ENCODE assay signal across 8 mouse cellular contexts in the genomic region with DNA sequence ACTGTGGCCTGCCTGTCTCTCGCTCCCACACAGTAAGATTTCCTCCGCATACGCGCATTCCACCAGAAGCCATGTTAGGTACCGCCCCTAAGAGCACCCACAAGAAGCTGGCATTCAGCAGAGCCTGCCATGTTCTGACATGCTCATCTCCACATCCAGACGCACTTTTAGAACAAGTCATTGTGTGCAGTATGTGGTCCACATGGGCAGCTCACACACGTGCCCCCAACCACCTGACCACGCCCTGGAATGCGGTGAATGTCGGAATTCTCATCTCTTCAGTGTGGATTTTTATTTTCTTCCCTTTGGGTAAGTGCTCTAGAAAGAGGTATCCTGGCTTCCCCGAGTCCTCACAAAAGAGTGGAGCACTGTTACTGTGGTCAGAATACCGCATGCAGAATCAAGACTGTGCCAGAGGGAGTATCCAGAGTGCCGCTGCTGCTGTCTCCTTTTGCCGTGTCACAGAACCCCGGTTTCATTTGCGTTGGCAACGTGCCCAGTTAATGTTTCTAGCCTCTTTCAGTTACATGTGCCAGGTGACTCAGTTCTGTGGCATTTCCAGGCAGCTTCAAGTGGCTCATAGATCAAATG. TPM values are rescaled to one million over a fixed set of nuclear protein-coding genes. Genes with fewer than 3 reads are reported as not detected.
DNase-seq lines count a peak whose midpoint lies in the region; ATAC-seq lines count a peak whose summit lies in the region.

No protein-coding gene starts in this region.

- no peak overlapping the region for H3K4me2 ChIP-seq in forebrain, embryonic 12.5 days
- peak overlapping the region; percentile 54 for H3K4me2 ChIP-seq in heart, embryonic 13.5 days
- H3K4me2 ChIP-seq in lung, embryonic 16.5 days (ENCODE audit: low read depth, low read length): peak overlapping the region; percentile 47
- H3K4me2 ChIP-seq in stomach, embryonic 14.5 days (replicated peaks; ENCODE audit: low read depth, low read length): no peak overlapping the region; the same call in 1 of the 2 replicates

- H3K9ac ChIP-seq in forebrain, embryonic 12.5 days: no peak overlapping the region
- H3K9ac ChIP-seq in heart, embryonic 13.5 days: peak overlapping the region; percentile 58
- 0 out of 2 replicates have a peak overlapping the region, but pooled peaks have one; percentile 4 for H3K9ac ChIP-seq in lung, embryonic 16.5 days (ENCODE audit: low read length)
- H3K9ac ChIP-seq in stomach, embryonic 14.5 days (replicated peaks; ENCODE audit: low read depth, low read length): no peak overlapping the region

- DNase-seq in 3T3-L1 (ENCODE audit: low read depth, low spot score) (peak; percentile 100), R1 (ENCODE audit: low read depth, low spot score) (peak; percentile 74)
- DNase-seq in kidney, postnatal 4 days: peak; percentile 70 to 79
- no peak for DNase-seq in spleen, postnatal 4 days (ENCODE audit: low spot score in 2 of 2)

- ATAC-seq in forebrain, embryonic 12.5 days (ENCODE audit: low FRiP score): peak; percentile 27; the same call in 1 of the 2 replicates
- no peak for ATAC-seq in heart, embryonic 13.5 days (ENCODE audit: extremely low read depth, insufficient number of reproducible peaks, low FRiP score, low TSS enrichment)
- peak; percentile 84 for ATAC-seq in lung, embryonic 16.5 days (ENCODE audit: low read depth)
- peak; percentile 70 for ATAC-seq in stomach, embryonic 14.5 days (ENCODE audit: insufficient number of reproducible peaks, insufficient read depth, low FRiP score, low read depth)

- no peak overlapping the region for H3K4me3 ChIP-seq in forebrain, embryonic 12.5 days (replicated peaks)
- H3K4me3 ChIP-seq in heart, embryonic 13.5 days: peak overlapping the region; percentile 18; the same call in 1 of the 2 replicates
- peak overlapping the region; percentile 30 for H3K4me3 ChIP-seq in lung, embryonic 16.5 days (ENCODE audit: low read length)
- no peak overlapping the region for H3K4me3 ChIP-seq in stomach, embryonic 14.5 days (ENCODE audit: low read depth, low read length)

- no peaks in the 10 kb centered on the region for H3K4me1 ChIP-seq in forebrain, embryonic 12.5 days
- peaks cover 30% of the 10 kb centered on the region for H3K4me1 ChIP-seq in heart, embryonic 13.5 days
- peaks cover 5% of the 10 kb centered on the region; the same call in 1 of the 2 replicates for H3K4me1 ChIP-seq in lung, embryonic 16.5 days (replicated peaks; ENCODE audit: control insufficient read depth, insufficient read depth, low read length)
- peaks cover 9% of the 10 kb centered on the region; the same call in 1 of the 2 replicates for H3K4me1 ChIP-seq in stomach, embryonic 14.5 days (ENCODE audit: control insufficient read depth, insufficient read depth, low read length)

- no peaks in the 10 kb centered on the region for H3K9me3 ChIP-seq in forebrain, embryonic 12.5 days
- H3K9me3 ChIP-seq in heart, embryonic 13.5 days: no peaks in the 10 kb centered on the region
- H3K9me3 ChIP-seq in lung, embryonic 16.5 days (ENCODE audit: control insufficient read depth, low read length): no peaks in the 10 kb centered on the region
- H3K9me3 ChIP-seq in stomach, embryonic 14.5 days (ENCODE audit: control insufficient read depth, low read depth, low read length): no peaks in the 10 kb centered on the region

- H3K36me3 ChIP-seq in forebrain, embryonic 12.5 days (replicated peaks): peaks cover 9% of the 10 kb centered on the region; the same call in 1 of the 2 replicates
- peaks cover 8% of the 10 kb centered on the region; the same call in 1 of the 2 replicates for H3K36me3 ChIP-seq in heart, embryonic 13.5 days
- H3K36me3 ChIP-seq in lung, embryonic 16.5 days (ENCODE audit: control insufficient read depth, insufficient read depth, low read length): no peaks in the 10 kb centered on the region
- no peaks in the 10 kb centered on the region for H3K36me3 ChIP-seq in stomach, embryonic 14.5 days (ENCODE audit: control insufficient read depth, insufficient read depth, low read length)

- 77% methylated on average over 17 of the region's 17 CpGs for WGBS in forebrain, embryonic 12.5 days
- 48% methylated on average over 17 of the region's 17 CpGs for WGBS in heart, embryonic 13.5 days
- 38% methylated on average over 17 of the region's 17 CpGs for WGBS in lung, embryonic 16.5 days
- 49% methylated on average over 17 of the region's 17 CpGs for WGBS in stomach, embryonic 14.5 days

- no peaks in the 10 kb centered on the region for H3K27me3 ChIP-seq in forebrain, embryonic 12.5 days
- H3K27me3 ChIP-seq in heart, embryonic 13.5 days (replicated peaks): 0 out of 2 replicates have a peak, but pooled peaks cover 4% of the 10 kb centered on the region
- no peaks in the 10 kb centered on the region for H3K27me3 ChIP-seq in lung, embryonic 16.5 days (ENCODE audit: control insufficient read depth, insufficient read depth, low read depth, low read length)
- H3K27me3 ChIP-seq in stomach, embryonic 14.5 days (ENCODE audit: control insufficient read depth, insufficient read depth, low read length): no peaks in the 10 kb centered on the region

- no peak overlapping the region for H3K27ac ChIP-seq in forebrain, embryonic 12.5 days
- peak overlapping the region; percentile 57; the same call in 1 of the 2 replicates for H3K27ac ChIP-seq in heart, embryonic 13.5 days (replicated peaks)
- H3K27ac ChIP-seq in lung, embryonic 16.5 days (ENCODE audit: low read length): peak overlapping the region; percentile 70
- no peak overlapping the region for H3K27ac ChIP-seq in stomach, embryonic 14.5 days (ENCODE audit: low read length)

RNA-seq across cellular contexts. Expression of gene Lhfpl4, which starts 28.4 kb away (rescaled TPM):
- polyA plus RNA-seq in forebrain, embryonic 12.5 days (2016; fragmentation: Nextera tagmentation; extraction: Ambion mirVana): 30.6 and 35.4 TPM in 2 replicates
- 0.36 and 0.62 TPM in 2 replicates for polyA plus RNA-seq in heart, embryonic 13.5 days (2015; fragmentation: Nextera tagmentation; extraction: Ambion mirVana)
- polyA plus RNA-seq in lung, embryonic 16.5 days (2015; fragmentation: Nextera tagmentation; extraction: Ambion mirVana): 0.54 and 0.89 TPM in 2 replicates
- 0.87 and 1.8 TPM in 2 replicates for polyA plus RNA-seq in stomach, embryonic 14.5 days (2014; fragmentation: Nextera tagmentation; extraction: Ambion mirVana)

Comparison
In these comparisons a context has a peak if more than half of its experiments do, and no peak if none do; other contexts are left out.
1. DNase-seq: peak in 3T3-L1 (single experiment), R1 (single experiment) and kidney, postnatal 4 days (2 of 2); none in spleen, postnatal 4 days (0 of 2).
2. H3K27ac ChIP-seq: peak in heart, embryonic 13.5 days (single experiment) and lung, embryonic 16.5 days (single experiment); none in forebrain, embryonic 12.5 days (single experiment) and stomach, embryonic 14.5 days (single experiment).
3. H3K4me2 ChIP-seq: peak in heart, embryonic 13.5 days (single experiment) and lung, embryonic 16.5 days (single experiment); none in forebrain, embryonic 12.5 days (single experiment) and stomach, embryonic 14.5 days (single experiment).
4. H3K4me3 ChIP-seq: peak in heart, embryonic 13.5 days (single experiment) and lung, embryonic 16.5 days (single experiment); none in forebrain, embryonic 12.5 days (single experiment) and stomach, embryonic 14.5 days (single experiment).
5. H3K9ac ChIP-seq: peak in heart, embryonic 13.5 days (single experiment) and lung, embryonic 16.5 days (single experiment); none in forebrain, embryonic 12.5 days (single experiment) and stomach, embryonic 14.5 days (single experiment).
6. RNA of gene Lhfpl4, which starts 28.4 kb away (polyA plus RNA-seq): 30.6 to 35.4 TPM in forebrain, embryonic 12.5 days; 0.54 to 0.89 TPM in lung, embryonic 16.5 days, 0.87 to 1.8 TPM in stomach, embryonic 14.5 days and 0.36 to 0.62 TPM in heart, embryonic 13.5 days; every median in the first group is over 10 times any median in the second.